Mouse (Mus musculus) adrenal gland, adult 8-10 months (tissue): ENCODE results near the gene Srarp. TPM values are rescaled to one million over a fixed set of nuclear protein-coding genes. Genes with fewer than 3 reads are reported as not detected.

Source experiments
- DNase-seq: peaks from one replicate; pipeline ENCODE4 v3.0.0; 2022
- total RNA-seq, 4 experiments: library from RNA; stranded (reverse); gene quantifications; 2 replicates each; pipeline ENCODE4 v1.2.4; 2022

The Srarp gene
- total RNA-seq, 4 experiments from 2014 or later, result 0.68 TPM; not detected in 3

- DNase-seq, result peak; percentile 36
Measured at GRCm38 (mm10) chr4:141387093-141387784, 48.7 kb downstream of the Srarp start.

- no peak for DNase-seq
Measured at GRCm38 (mm10) chr4:141386150-141386549, 49.8 kb downstream of the Srarp start.

- no peak for DNase-seq
Measured at GRCm38 (mm10) chr4:141385275-141385674, 50.6 kb downstream of the Srarp start.

Other genes with a start within 250 kb of the Srarp start
- 1 to 10 TPM; 1.6 to 2.6 (median 2.2) TPM for gene Rsg1, start 222.1 kb downstream of the Srarp start, total RNA-seq
- gene Arhgef19, start 196.6 kb downstream of the Srarp start, total RNA-seq, result 100 to 1,000 TPM in 1 of 4 experiments, 10 to 100 TPM in 3; 43.5 to 113 (median 60.0) TPM
- 10 to 100 TPM; 11.4 to 21.1 (median 16.2) TPM for gene Epha2, start 134.9 kb downstream of the Srarp start, total RNA-seq
- gene Fam131c, start 67.9 kb downstream of the Srarp start, total RNA-seq, result 1 to 10 TPM; 1.2 to 5.7 (median 2.8) TPM
- not detected for gene Clcnka, start 37.4 kb downstream of the Srarp start, total RNA-seq
- gene Clcnkb, start 20.1 kb downstream of the Srarp start, total RNA-seq, result not detected
- under 1 TPM; 0.38 to 0.97 (median 0.57) TPM for gene Hspb7, start 15.3 kb downstream of the Srarp start, total RNA-seq
- 10 to 100 TPM; 14.8 to 25.6 (median 19.5) TPM for gene Zbtb17, start 8.5 kb upstream of the Srarp start, total RNA-seq
- gene Spen, start 102.5 kb upstream of the Srarp start, total RNA-seq, result 10 to 100 TPM; 53.0 to 94.3 (median 63.4) TPM
- gene Fblim1, start 170.0 kb upstream of the Srarp start, total RNA-seq, result 10 to 100 TPM; 10.2 to 21.0 (median 17.6) TPM
- 1 to 10 TPM; 1.1 to 2.7 (median 2.1) TPM for gene Tmem82, start 182.5 kb upstream of the Srarp start, total RNA-seq
- 1 to 10 TPM; 1.3 to 5.1 (median 2.6) TPM for gene Slc25a34, start 187.7 kb upstream of the Srarp start, total RNA-seq
- 10 to 100 TPM; 64.3 to 87.0 (median 76.1) TPM for gene Plekhm2, start 228.8 kb upstream of the Srarp start, total RNA-seq
- 1 to 10 TPM in 1 of 4 experiments, not detected in 3; 3.7 TPM for gene Rsc1a1, start 249.5 kb upstream of the Srarp start, total RNA-seq